Mouse (Mus musculus) right cerebral cortex, postnatal 10 days (tissue): ENCODE data around the gene Angel2.
A peak's percentile ranks its signal among the peaks of the same experiment; 100 is the strongest.

Source experiments
- DNase-seq, 2 experiments: peaks; one replicate each; pipeline ENCODE4 v3.0.0; 2021; ENCODE audit warnings: low spot score in 2 of 2

Angel2 gene

GRCm38 (mm10) chr1:190929010-190929695 lies 4.2 kb downstream of the Angel2 start:
- peak; percentile 43 to 52 for DNase-seq

- no peak for DNase-seq
Observed at GRCm38 (mm10) chr1:190930181-190930580, 5.3 kb downstream of the Angel2 start.

- DNase-seq: no peak
Observed at GRCm38 (mm10) chr1:190939803-190940202, 14.9 kb downstream of the Angel2 start.

GRCm38 (mm10) chr1:190944109-190944760 lies 19.3 kb downstream of the Angel2 start:
- peak; percentile 79 to 84 for DNase-seq

GRCm38 (mm10) chr1:190947986-190948385 lies 23.1 kb downstream of the Angel2 start:
- DNase-seq: no peak

- no peak for DNase-seq
Observed at GRCm38 (mm10) chr1:190948439-190948838, 23.5 kb downstream of the Angel2 start.

GRCm38 (mm10) chr1:190948846-190949245 lies 23.9 kb downstream of the Angel2 start:
- no peak for DNase-seq

- DNase-seq: no peak
Observed at GRCm38 (mm10) chr1:190951014-190951413, 26.1 kb downstream of the Angel2 start.

- DNase-seq: no peak
Observed at GRCm38 (mm10) chr1:190953009-190953408, 28.1 kb downstream of the Angel2 start.

- no peak for DNase-seq
Observed at GRCm38 (mm10) chr1:190958821-190959220, 33.9 kb downstream of the Angel2 start.

GRCm38 (mm10) chr1:190962760-190963159 lies 37.8 kb downstream of the Angel2 start:
- no peak for DNase-seq

- no peak for DNase-seq
Observed at GRCm38 (mm10) chr1:190964992-190965780, 40.3 kb downstream of the Angel2 start.

- DNase-seq: no peak
Observed at GRCm38 (mm10) chr1:190968010-190968409, 43.1 kb downstream of the Angel2 start.

GRCm38 (mm10) chr1:190971708-190972610 lies 47.0 kb downstream of the Angel2 start:
- DNase-seq: no peak

- peak in 1 of 2 experiments; percentile 53 for DNase-seq
Observed at GRCm38 (mm10) chr1:190972612-190973192, 47.8 kb downstream of the Angel2 start.

- no peak for DNase-seq
Observed at GRCm38 (mm10) chr1:190974191-190974590, 49.3 kb downstream of the Angel2 start.

- no peak for DNase-seq
Observed at GRCm38 (mm10) chr1:190974833-190975232, 49.9 kb downstream of the Angel2 start.

- DNase-seq: no peak
Observed at GRCm38 (mm10) chr1:190976887-190977573, 52.1 kb downstream of the Angel2 start.

- peak; percentile 31 to 44 for DNase-seq
Observed at GRCm38 (mm10) chr1:190978001-190978400, 53.1 kb downstream of the Angel2 start.

- DNase-seq: peak; percentile 44 to 49
Observed at GRCm38 (mm10) chr1:190978511-190979073, 53.7 kb downstream of the Angel2 start.
